Mouse (Mus musculus) liver, embryonic 13.5 days (tissue): ENCODE measurements around the gene Xylt2. TPM values are rescaled to one million over a fixed set of nuclear protein-coding genes. Genes with fewer than 3 reads are reported as not detected.

Experiments used
- ATAC-seq: fragments of 200-750 bp; cut with Nextera tagmentation; 2 replicates; pipeline ENCODE4 v1.8.0; 2017; ENCODE audit warnings: low read depth, mild to moderate bottlenecking, moderate number of reproducible peaks, moderate library complexity
- DNase-seq: peaks from one replicate; pipeline ENCODE4 v3.0.0; 2022
- H3K27ac ChIP-seq: fragments of 300-500 bp; sonication (generic); 2 replicates; pipeline ENCODE4 v1.5.1; 2015; ENCODE audit warnings: moderate library complexity, mild to moderate bottlenecking, inconsistent platforms
- H3K27me3 ChIP-seq: fragments of 300-500 bp; sonication (generic); 2 replicates; pipeline ENCODE4 v1.6.1; 2015; ENCODE audit warnings: mild to moderate bottlenecking, inconsistent platforms
- H3K36me3 ChIP-seq: fragments of 300-500 bp; sonication (generic); 2 replicates; pipeline ENCODE4 v1.6.1; 2015; ENCODE audit warnings: mild to moderate bottlenecking, inconsistent platforms
- H3K4me1 ChIP-seq: fragments of 300-500 bp; sonication (generic); replicated peaks from 2 replicates; pipeline ENCODE4 v1.6.1; 2015; ENCODE audit warnings: inconsistent platforms
- H3K4me2 ChIP-seq: fragments of 300-500 bp; sonication (generic); 2 replicates; pipeline ENCODE4 v1.6.1; 2015; ENCODE audit warnings: inconsistent platforms, mild to moderate bottlenecking, moderate library complexity
- H3K4me3 ChIP-seq: fragments of 300-500 bp; sonication (generic); replicated peaks from 2 replicates; pipeline ENCODE4 v1.5.1; 2015; ENCODE audit warnings: mild to moderate bottlenecking, inconsistent platforms
- H3K9ac ChIP-seq: fragments of 300-500 bp; sonication (generic); 2 replicates; pipeline ENCODE4 v1.6.1; 2015; ENCODE audit warnings: mild to moderate bottlenecking, inconsistent platforms
- H3K9me3 ChIP-seq: fragments of 300-500 bp; sonication (generic); replicated peaks from 2 replicates; pipeline ENCODE4 v1.6.1; 2016; ENCODE audit warnings: inconsistent platforms
- WGBS: fragments of 180-500 bp; shearing (Covaris S2); methylation state at CpG from one replicate; pipeline ENCODE4 v1.1.7; 2015; ENCODE audit not compliant: insufficient replicate concordance; 5-methylcytosine and 5-hydroxymethylcytosine counted together
- polyA plus RNA-seq: library from polyadenylated mRNA; unstranded; fragments of >200 nt; fragmentation: Nextera tagmentation; extraction: Ambion mirVana; gene quantifications from 2 replicates; pipeline ENCODE4 v1.2.1, GENCODE M21; 2015

Xylt2 gene
- polyA plus RNA-seq: 2.4 and 2.9 TPM in 2 replicates

- peak within 1 kb of the TSS; percentile 90 for H3K9ac ChIP-seq
- peak within 1 kb of the TSS; percentile 45 for H3K27ac ChIP-seq
- ATAC-seq (peak; percentile 94), DNase-seq (peak; percentile 85)
- H3K4me2 ChIP-seq: peak within 1 kb of the TSS; percentile 97
- H3K4me1 ChIP-seq: peaks cover 23% of the 10 kb centered on the region
- under 1% methylated on average over 80 of the region's 82 CpGs for WGBS
- no peaks in the 10 kb centered on the region for H3K27me3 ChIP-seq
- no peaks in the 10 kb centered on the region for H3K9me3 ChIP-seq
- peak within 1 kb of the TSS; percentile 88 for H3K4me3 ChIP-seq
- no peaks in the 10 kb centered on the region for H3K36me3 ChIP-seq
These were observed at the start of gene Xylt2 for GRCm38 (mm10) chr11:94676754-94677606. Xylt2 (minus strand) TSS chr11:94677515.

DNA sequence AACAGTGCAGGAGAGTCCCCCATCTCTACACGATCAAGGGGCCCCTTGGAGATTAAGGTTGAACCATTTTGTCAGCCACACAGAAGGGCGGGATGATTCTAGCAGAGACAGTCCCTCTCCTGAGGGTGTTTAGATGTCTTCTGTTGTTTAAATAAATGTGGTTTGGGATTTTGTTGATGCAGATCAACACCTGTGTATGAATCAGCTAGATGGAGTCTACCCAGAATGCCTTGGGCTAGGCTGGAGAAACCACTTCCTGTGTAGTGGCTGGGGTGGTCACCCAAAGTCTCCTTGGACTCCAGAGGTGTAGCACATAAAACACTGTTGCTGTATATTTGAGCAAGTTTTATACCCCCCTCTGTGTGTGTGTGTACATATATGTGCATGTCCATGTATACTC is 41.9 kb upstream of the Xylt2 start:
- no peak overlapping the region for H3K4me3 ChIP-seq
- H3K9me3 ChIP-seq: no peaks in the 10 kb centered on the region
- WGBS: 55% methylated on average over 2 of the region's 2 CpGs
- no peak overlapping the region for H3K9ac ChIP-seq
- H3K36me3 ChIP-seq: no peaks in the 10 kb centered on the region
- peaks cover 1% of the 10 kb centered on the region; the same call in 1 of the 2 replicates for H3K27me3 ChIP-seq
- DNase-seq (no peak), ATAC-seq (no peak)
- no peak overlapping the region for H3K4me2 ChIP-seq
- H3K27ac ChIP-seq: no peak overlapping the region
- H3K4me1 ChIP-seq: peaks cover 8% of the 10 kb centered on the region; the same call in 1 of the 2 replicates

GRCm38 (mm10) chr11:94718113-94718909 is 41.0 kb upstream of the Xylt2 start:
- Histone ChIP-seq H3K4me2 (no peak overlapping the region), H3K4me1 (peaks cover 8% of the 10 kb centered on the region; the same call in 1 of the 2 replicates), H3K27me3 (peaks cover 10% of the 10 kb centered on the region; the same call in 1 of the 2 replicates), H3K4me3 (no peak overlapping the region), H3K9me3 (no peaks in the 10 kb centered on the region), H3K27ac (no peak overlapping the region), H3K36me3 (no peaks in the 10 kb centered on the region), H3K9ac (no peak overlapping the region)
- WGBS: 75% methylated on average over 7 of the region's 7 CpGs
- DNase-seq (no peak), ATAC-seq (no peak)

DNA sequence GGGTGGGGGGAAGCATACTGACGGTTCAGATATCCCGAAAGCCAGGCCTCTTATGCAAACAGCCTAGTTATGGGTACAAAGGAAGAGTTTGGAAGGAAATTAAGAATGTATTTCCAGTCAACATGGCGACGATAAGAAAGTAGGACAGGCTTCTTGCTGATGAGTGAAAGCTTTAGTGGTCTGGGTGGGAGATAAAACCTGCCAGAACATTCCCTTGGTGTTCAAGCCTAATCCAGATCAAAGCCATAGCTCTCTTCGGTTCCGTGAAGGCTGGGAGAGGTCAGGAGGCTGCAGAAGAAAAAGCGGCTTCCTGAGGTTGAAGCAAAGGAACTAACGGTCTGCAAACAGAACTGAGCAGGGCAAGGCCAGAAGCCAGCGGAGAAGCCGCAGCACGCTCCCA is 39.9 kb upstream of the Xylt2 start:
- Histone ChIP-seq H3K27ac (no peak overlapping the region), H3K4me3 (no peak overlapping the region), H3K9me3 (no peaks in the 10 kb centered on the region), H3K9ac (no peak overlapping the region), H3K36me3 (no peaks in the 10 kb centered on the region), H3K4me2 (no peak overlapping the region; the same call in 1 of the 2 replicates), H3K27me3 (peaks cover 12% of the 10 kb centered on the region; the same call in 1 of the 2 replicates), H3K4me1 (peaks cover 8% of the 10 kb centered on the region; the same call in 1 of the 2 replicates)
- no peak for ATAC-seq
- WGBS: 43% methylated on average over 11 of the region's 11 CpGs
- DNase-seq: no peak

DNA sequence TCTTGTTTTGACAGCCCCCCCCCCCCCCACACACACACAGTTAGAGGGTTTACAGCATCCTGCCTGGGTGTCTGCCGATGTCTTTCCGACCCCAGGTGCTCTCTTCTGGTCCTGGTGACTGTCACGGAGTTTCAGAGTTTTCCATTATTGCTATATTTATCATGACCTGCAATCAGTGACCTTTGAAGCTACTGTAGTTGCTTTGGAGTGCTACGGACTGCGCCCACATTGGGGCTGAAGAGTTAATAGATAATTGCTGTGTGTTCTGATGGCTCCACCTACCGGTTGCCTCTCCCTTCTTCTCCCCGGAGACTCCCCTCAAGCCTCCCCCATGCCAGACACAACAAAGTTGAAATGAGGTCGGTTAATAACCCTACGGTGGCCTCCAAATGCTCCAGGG is 39.4 kb upstream of the Xylt2 start:
- WGBS: 9% methylated on average over 9 of the region's 9 CpGs
- peaks cover 8% of the 10 kb centered on the region; the same call in 1 of the 2 replicates for H3K4me1 ChIP-seq
- H3K9ac ChIP-seq: no peak overlapping the region
- DNase-seq (no peak), ATAC-seq (peak; percentile 55; the same call in 1 of the 2 replicates)
- H3K4me2 ChIP-seq: no peak overlapping the region; the same call in 1 of the 2 replicates
- H3K27ac ChIP-seq: no peak overlapping the region
- H3K36me3 ChIP-seq: no peaks in the 10 kb centered on the region
- H3K9me3 ChIP-seq: no peaks in the 10 kb centered on the region
- peaks cover 12% of the 10 kb centered on the region; the same call in 1 of the 2 replicates for H3K27me3 ChIP-seq
- H3K4me3 ChIP-seq: no peak overlapping the region

GRCm38 (mm10) chr11:94715622-94716021 is 38.3 kb upstream of the Xylt2 start:
- WGBS: 68% methylated on average over 5 of the region's 5 CpGs
- no peak overlapping the region for H3K4me2 ChIP-seq
- H3K4me3 ChIP-seq: no peak overlapping the region
- no peak overlapping the region for H3K27ac ChIP-seq
- no peaks in the 10 kb centered on the region for H3K9me3 ChIP-seq
- no peak for ATAC-seq
- no peak for DNase-seq
- H3K9ac ChIP-seq: no peak overlapping the region
- H3K36me3 ChIP-seq: no peaks in the 10 kb centered on the region
- peaks cover 12% of the 10 kb centered on the region; the same call in 1 of the 2 replicates for H3K27me3 ChIP-seq
- peaks cover 8% of the 10 kb centered on the region; the same call in 1 of the 2 replicates for H3K4me1 ChIP-seq

DNA sequence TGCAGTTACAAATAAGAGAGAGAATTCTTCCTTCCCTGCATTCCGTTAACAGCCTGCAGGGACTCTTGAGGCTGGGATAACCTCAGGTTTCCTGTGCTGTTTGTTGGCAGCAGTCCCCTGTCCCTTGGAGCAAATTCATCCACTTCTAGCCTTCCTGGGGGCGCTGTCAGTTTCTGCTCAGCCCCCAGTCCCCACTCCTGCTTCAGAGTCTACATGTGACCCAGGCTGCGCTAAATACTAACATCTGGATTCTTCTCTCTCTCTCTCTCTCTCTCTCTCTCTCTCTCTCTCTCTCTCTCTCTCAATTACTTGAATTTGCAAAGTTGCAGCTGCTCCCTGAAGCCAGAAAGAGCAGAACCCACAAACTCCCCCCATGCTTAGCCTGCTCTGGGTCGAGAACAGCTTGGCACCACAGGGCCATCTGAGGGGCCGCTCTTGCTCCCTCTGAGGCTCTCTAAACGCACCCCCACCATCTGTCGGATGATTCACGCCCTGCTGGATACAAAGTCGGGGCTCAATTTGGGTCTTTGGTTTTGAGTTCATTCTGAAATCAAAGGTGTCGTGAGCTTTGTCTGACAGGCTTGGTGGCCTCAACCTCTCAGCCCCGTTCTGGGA is 36.0 kb upstream of the Xylt2 start:
- Histone ChIP-seq H3K27ac (no peak overlapping the region), H3K27me3 (peaks cover 12% of the 10 kb centered on the region; the same call in 1 of the 2 replicates), H3K36me3 (no peaks in the 10 kb centered on the region), H3K4me2 (no peak overlapping the region), H3K4me3 (no peak overlapping the region), H3K9me3 (no peaks in the 10 kb centered on the region), H3K4me1 (peaks cover 8% of the 10 kb centered on the region; the same call in 1 of the 2 replicates), H3K9ac (no peak overlapping the region)
- no peak for DNase-seq
- WGBS: 24% methylated on average over 11 of the region's 11 CpGs
- ATAC-seq: no peak

GRCm38 (mm10) chr11:94704472-94704871 is 27.2 kb upstream of the Xylt2 start, which contains the start of gene Gm11541:
Gm11541 (minus strand) TSS chr11:94704499.
- Histone ChIP-seq H3K4me1 (no peaks in the 10 kb centered on the region), H3K27ac (no peak within 1 kb of the TSS), H3K9ac (no peak within 1 kb of the TSS), H3K27me3 (0 out of 2 replicates have a peak, but pooled peaks cover 6% of the 10 kb centered on the region), H3K36me3 (no peaks in the 10 kb centered on the region), H3K4me2 (no peak within 1 kb of the TSS), H3K9me3 (no peaks in the 10 kb centered on the region), H3K4me3 (no peak within 1 kb of the TSS)
- DNase-seq: no peak
- no peak for ATAC-seq
- WGBS: 63% methylated on average over 5 of the region's 5 CpGs

DNA sequence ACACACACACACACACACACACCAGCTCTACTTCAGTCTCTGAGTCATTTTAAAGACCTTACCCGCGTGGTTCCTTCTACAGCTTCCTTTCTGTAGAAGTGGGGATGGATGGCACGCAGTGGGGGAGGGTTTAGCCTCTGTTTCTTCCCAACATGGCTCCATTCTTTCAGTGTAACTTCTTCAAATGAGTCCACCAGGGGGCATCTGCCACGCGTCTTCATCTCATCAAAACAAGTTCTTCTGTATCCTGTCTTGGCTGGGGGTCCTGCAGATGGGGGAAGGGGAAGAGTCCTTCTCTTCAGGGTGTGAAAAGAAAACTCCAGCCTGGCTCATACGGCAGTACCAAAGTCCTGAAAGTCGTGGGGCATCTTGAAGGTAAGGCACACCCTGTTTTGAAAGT is 26.7 kb upstream of the Xylt2 start:
- no peaks in the 10 kb centered on the region for H3K9me3 ChIP-seq
- H3K27me3 ChIP-seq: 0 out of 2 replicates have a peak, but pooled peaks cover 6% of the 10 kb centered on the region
- no peak overlapping the region for H3K27ac ChIP-seq
- ATAC-seq (no peak), DNase-seq (no peak)
- no peaks in the 10 kb centered on the region for H3K36me3 ChIP-seq
- WGBS: 31% methylated on average over 7 of the region's 7 CpGs
- H3K4me2 ChIP-seq: no peak overlapping the region
- H3K4me1 ChIP-seq: no peaks in the 10 kb centered on the region
- H3K4me3 ChIP-seq: no peak overlapping the region
- no peak overlapping the region for H3K9ac ChIP-seq

DNA sequence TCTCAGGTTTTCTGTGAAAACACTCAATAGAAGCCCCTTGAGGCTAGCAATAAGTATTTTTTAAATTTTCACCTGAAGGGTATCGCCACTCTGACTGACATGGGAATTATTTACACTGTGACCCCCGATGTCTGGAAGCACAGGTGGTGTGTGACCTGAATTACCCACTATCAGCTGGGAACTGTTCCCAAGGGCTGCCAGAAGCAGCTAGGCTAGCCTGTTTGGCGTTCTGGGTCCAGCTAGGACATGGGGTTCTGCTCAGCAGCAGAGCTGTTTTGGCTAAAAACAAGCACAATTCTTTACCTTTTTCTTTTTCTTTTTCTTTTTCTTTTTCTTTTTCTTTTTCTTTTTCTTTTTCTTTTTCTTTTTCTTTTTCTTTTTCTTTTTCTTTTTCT is 24.9 kb upstream of the Xylt2 start:
- Histone ChIP-seq H3K4me2 (no peak overlapping the region), H3K4me3 (no peak overlapping the region), H3K4me1 (no peaks in the 10 kb centered on the region), H3K9me3 (no peaks in the 10 kb centered on the region), H3K9ac (no peak overlapping the region), H3K27me3 (0 out of 2 replicates have a peak, but pooled peaks cover 6% of the 10 kb centered on the region), H3K27ac (no peak overlapping the region), H3K36me3 (no peaks in the 10 kb centered on the region)
- ATAC-seq (no peak), DNase-seq (no peak)
- WGBS: 53% methylated on average over 3 of the region's 3 CpGs
